7 mouse cellular contexts compared by ENCODE assay signal in the genomic region with DNA sequence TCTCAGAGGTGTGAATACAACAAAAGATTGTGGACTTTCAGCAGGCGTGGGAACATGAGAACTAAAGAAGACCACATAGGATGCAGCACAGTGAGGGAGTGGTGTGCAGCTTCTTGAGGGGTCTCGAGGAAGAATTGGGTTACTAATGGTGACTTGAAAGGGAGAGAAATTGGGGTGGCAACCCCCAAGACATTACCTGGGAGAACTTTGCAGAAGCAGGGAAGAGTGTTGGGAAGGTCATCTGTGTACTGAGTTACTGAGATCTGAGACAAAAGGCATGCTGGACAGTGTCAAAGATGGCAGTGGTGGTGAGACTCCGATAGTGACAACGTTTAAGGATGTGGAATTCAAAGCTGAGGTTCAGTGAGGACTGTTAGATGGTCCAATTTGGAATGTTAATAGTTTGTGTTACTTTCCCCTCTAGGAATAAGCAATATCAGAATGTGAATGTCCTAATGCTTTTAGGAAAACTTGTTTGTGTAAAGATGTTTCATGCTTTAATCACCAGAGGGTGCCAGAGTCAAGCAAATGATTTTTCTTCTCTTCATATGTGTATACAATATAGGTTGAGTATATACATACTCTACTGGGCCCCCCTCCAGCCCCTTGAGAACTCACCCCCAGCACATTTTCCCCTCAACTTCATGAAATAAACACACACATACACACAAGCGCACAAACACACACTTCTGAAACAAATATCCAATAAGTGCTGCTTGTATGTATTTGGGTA.
DNase-seq lines count a peak whose midpoint lies in the region; ATAC-seq and TF ChIP-seq lines count a peak whose summit lies in the region.
"Not testable (repeated sequence)": the region's sequence is repeated elsewhere in the genome, so short reads cannot be mapped to it uniquely, and the experiment has no call there.

No protein-coding gene starts in this region.

- H3K36me3 ChIP-seq in MEL (ENCODE audit: control insufficient read depth in 1 of 2, insufficient read depth in 2 of 2, low read length in 2 of 2); embryonic facial prominence, embryonic 12.5 days; heart, adult 2 months (ENCODE audit: control insufficient read depth, insufficient read depth, low read length); hindbrain, embryonic 16.5 days (ENCODE audit: control insufficient read depth, insufficient read depth, low read length); liver, postnatal 0 days (replicated peaks; ENCODE audit: insufficient read depth, low read length); midbrain, embryonic 16.5 days (ENCODE audit: control insufficient read depth, insufficient read depth, low read length): not testable (repeated sequence)

- TF ChIP-seq POLR2A in MEL (IDR thresholded peaks at IDR 0.05; ENCODE audit: control insufficient read depth in 1 of 2, insufficient read depth in 1 of 2, low read depth in 1 of 2, low read length in 2 of 2, poor library complexity in 1 of 2); heart, adult 2 months (IDR thresholded peaks at IDR 0.05; ENCODE audit: insufficient read depth, low read depth, low read length): not testable (repeated sequence)

- H3K9me3 ChIP-seq in MEL (replicated peaks; ENCODE audit: insufficient read depth, low read length): not testable (repeated sequence)
- H3K9me3 ChIP-seq in embryonic facial prominence, embryonic 12.5 days: peaks cover 32% of the 10 kb centered on the region
- peaks cover 37% of the 10 kb centered on the region for H3K9me3 ChIP-seq in hindbrain, embryonic 16.5 days (ENCODE audit: control insufficient read depth, low read length)
- H3K9me3 ChIP-seq in liver, postnatal 0 days (ENCODE audit: low read length): peaks cover 12% of the 10 kb centered on the region; the same call in 1 of the 2 replicates
- H3K9me3 ChIP-seq in midbrain, embryonic 16.5 days (replicated peaks; ENCODE audit: control insufficient read depth, low read length, poor library complexity, severe bottlenecking): peaks cover 55% of the 10 kb centered on the region

- not testable (repeated sequence) for H3K27ac ChIP-seq in MEL (ENCODE audit: control insufficient read depth, low read depth, low read length); embryonic facial prominence, embryonic 12.5 days; heart, adult 2 months; hindbrain, embryonic 16.5 days (ENCODE audit: low read depth, low read length); layer of hippocampus, adult 2 months; liver, postnatal 0 days (ENCODE audit: low read depth); midbrain, embryonic 16.5 days (ENCODE audit: low read length)

- ATAC-seq in embryonic facial prominence, embryonic 12.5 days (ENCODE audit: insufficient number of reproducible peaks, insufficient read depth, low FRiP score, low TSS enrichment): peak; percentile 9; the same call in 1 of the 2 replicates
- peak; percentile 59 for ATAC-seq in hindbrain, embryonic 16.5 days
- ATAC-seq in liver, postnatal 0 days: 0 out of 2 replicates have a peak, but pooled peaks have one; percentile 2
- ATAC-seq in midbrain, embryonic 16.5 days: peak; percentile 44; the same call in 1 of the 2 replicates

- H3K4me3 ChIP-seq in MEL (ENCODE audit: control insufficient read depth in 1 of 2, insufficient read depth in 1 of 2, low read depth in 2 of 2, low read length in 2 of 2); embryonic facial prominence, embryonic 12.5 days; heart, adult 2 months; hindbrain, embryonic 16.5 days (ENCODE audit: low read length); layer of hippocampus, adult 2 months; liver, postnatal 0 days (ENCODE audit: low read depth, low read length); midbrain, embryonic 16.5 days (ENCODE audit: low read depth, low read length): not testable (repeated sequence)

- not testable (repeated sequence) for H3K4me1 ChIP-seq in MEL (ENCODE audit: control insufficient read depth in 1 of 2, insufficient read depth in 2 of 2, low read length in 2 of 2); embryonic facial prominence, embryonic 12.5 days; heart, adult 2 months (ENCODE audit: control insufficient read depth, insufficient read depth, low read length); hindbrain, embryonic 16.5 days (ENCODE audit: control insufficient read depth, insufficient read depth, low read depth, low read length); liver, postnatal 0 days (ENCODE audit: insufficient read depth); midbrain, embryonic 16.5 days (ENCODE audit: control insufficient read depth, insufficient read depth, low read length)

- peak; percentile 53 for TF ChIP-seq RAD21 in MEL (IDR thresholded peaks at IDR 0.05; ENCODE audit: low read depth, low read length)

- H3K79me2 ChIP-seq in MEL (ENCODE audit: control insufficient read depth, insufficient read depth, low read length, poor library complexity); heart, adult 2 months (replicated peaks; ENCODE audit: control insufficient read depth, insufficient read depth, low read length): not testable (repeated sequence)

- TF ChIP-seq CTCF in MEL (IDR thresholded peaks at IDR 0.05 in 2 of 3, conservative IDR thresholded peaks at IDR 0.05 in 1 of 3; ENCODE audit: control insufficient read depth in 1 of 3, insufficient read depth in 1 of 3, low read depth in 2 of 3, low read length in 3 of 3, poor library complexity in 1 of 3, severe bottlenecking in 1 of 3): peak in 1 of 3 experiments; percentile 40; a peak in 2 of 6 replicates
- peak; percentile 63 for TF ChIP-seq CTCF in heart, adult 2 months (IDR thresholded peaks at IDR 0.05)
- TF ChIP-seq CTCF in layer of hippocampus, adult 2 months (conservative IDR thresholded peaks at IDR 0.05): peak; percentile 65
- peak; percentile 49 for TF ChIP-seq CTCF in liver, postnatal 0 days (IDR thresholded peaks at IDR 0.05; ENCODE audit: low read depth)

- not testable (repeated sequence) for H3K27me3 ChIP-seq in MEL (ENCODE audit: control insufficient read depth in 1 of 2, insufficient read depth in 2 of 2, low read length in 2 of 2); embryonic facial prominence, embryonic 12.5 days; heart, adult 2 months (ENCODE audit: control insufficient read depth, insufficient read depth, low read length); hindbrain, embryonic 16.5 days (replicated peaks; ENCODE audit: control insufficient read depth, insufficient read depth, low read length); liver, postnatal 0 days (ENCODE audit: insufficient read depth, low read length); midbrain, embryonic 16.5 days (ENCODE audit: control insufficient read depth, insufficient read depth, low read depth, low read length)

- DNase-seq in MEL (ENCODE audit: low read depth, low spot score); heart, adult 2 months; layer of hippocampus, adult 2 months (ENCODE audit: low spot score in 2 of 2): not testable (repeated sequence)
- peak; percentile 22 for DNase-seq in liver, postnatal 0 days

- WGBS in embryonic facial prominence, embryonic 12.5 days: 54% methylated on average over 5 of the region's 5 CpGs
- 40% methylated on average over 5 of the region's 5 CpGs for WGBS in heart, adult 2 months
- WGBS in hindbrain, embryonic 16.5 days: 57% methylated on average over 5 of the region's 5 CpGs
- WGBS in liver, postnatal 0 days (ENCODE audit: insufficient replicate concordance): 42% methylated on average over 5 of the region's 5 CpGs
- WGBS in midbrain, embryonic 16.5 days: 53% methylated on average over 5 of the region's 5 CpGs

- TF ChIP-seq EP300 in MEL (IDR thresholded peaks at IDR 0.05; ENCODE audit: low read depth in 1 of 2, low read length in 2 of 2); heart, adult 2 months (IDR thresholded peaks at IDR 0.05; ENCODE audit: insufficient read depth, low read depth, low read length); liver, postnatal 0 days (IDR thresholded peaks at IDR 0.05; ENCODE audit: low read depth): not testable (repeated sequence)

- H3K9ac ChIP-seq in MEL (ENCODE audit: control insufficient read depth, low read depth, low read length, poor library complexity, severe bottlenecking); embryonic facial prominence, embryonic 12.5 days; heart, adult 2 months (ENCODE audit: low read depth, low read length); hindbrain, embryonic 16.5 days (ENCODE audit: low read depth, low read length); liver, postnatal 0 days (replicated peaks); midbrain, embryonic 16.5 days (ENCODE audit: low read depth, low read length): not testable (repeated sequence)

- not testable (repeated sequence) for H3K4me2 ChIP-seq in embryonic facial prominence, embryonic 12.5 days (replicated peaks); hindbrain, embryonic 16.5 days (ENCODE audit: low read length); liver, postnatal 0 days (ENCODE audit: low read depth, low read length); midbrain, embryonic 16.5 days (ENCODE audit: low read length)

- intact Hi-C loops in heart, adult 2 months (cut with DNase I): loop anchor here (5.0 kb wide), 1 partner anchor 298 kb away; no protein-coding TSS in a partner anchor

TF ChIP-seq in MEL, 35 proteins besides CTCF, POLR2A, EP300 and RAD21:
- TF ChIP-seq ZC3H11A (IDR thresholded peaks at IDR 0.05; ENCODE audit: low read depth, low read length): 0 out of 2 replicates have a peak, but pooled peaks have one; percentile 29
- peak; percentile 40 for TF ChIP-seq SMC3 (IDR thresholded peaks at IDR 0.05; ENCODE audit: low read depth, low read length)

Comparison
In these comparisons a context has a peak if more than half of its experiments do, and no peak if none do; other contexts are left out.
1. ATAC-seq: peak in every context shown above with its lines; median percentile 59 in hindbrain, embryonic 16.5 days; 44 in midbrain, embryonic 16.5 days; 9 in embryonic facial prominence, embryonic 12.5 days; 2 in liver, postnatal 0 days.